Mouse (Mus musculus) retina, embryonic 14.5 days (tissue): ENCODE results near the gene Skint1.
"Not testable (repeated sequence)": the region's sequence is repeated elsewhere in the genome, so short reads cannot be mapped to it uniquely, and the experiment has no call there.

Experiments
- DNase-seq: peaks from one replicate; pipeline ENCODE4 v3.0.0-alpha.2; 2015; ENCODE audit warnings: low spot score

Skint1 gene

GRCm38 (mm10) chr4:112005969-112006368 is at the start of gene Skint1:
Skint1 (plus strand) TSS chr4:112006269.
- no peak for DNase-seq

- DNase-seq = peak; percentile 56
Observed at GRCm38 (mm10) chr4:111961309-111961708, 44.8 kb upstream of the Skint1 start.

DNA sequence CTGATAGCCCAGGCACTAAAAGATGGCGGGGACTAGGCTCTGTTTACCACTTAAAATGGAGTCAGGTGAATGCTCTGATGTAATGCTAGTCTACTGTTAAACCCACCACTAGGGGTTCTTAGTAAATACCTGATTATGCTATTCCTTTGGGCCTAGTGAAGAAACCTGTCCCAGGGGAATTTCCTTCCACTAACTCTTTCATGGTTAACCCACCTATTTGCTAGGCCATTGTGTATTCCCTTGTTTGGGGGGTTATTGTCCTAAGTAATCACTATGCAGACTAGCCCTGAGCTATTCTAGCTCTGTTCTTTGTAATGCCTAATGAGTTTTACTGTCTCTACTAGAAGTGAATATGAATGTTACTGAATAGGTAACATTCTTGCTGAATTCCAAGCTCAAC is 42.8 kb upstream of the Skint1 start:
- DNase-seq = not testable (repeated sequence)

GRCm38 (mm10) chr4:111963669-111964068 is 42.4 kb upstream of the Skint1 start:
- no peak for DNase-seq

- DNase-seq = no peak
Observed at GRCm38 (mm10) chr4:111972623-111973022, 33.4 kb upstream of the Skint1 start, which contains the start of gene Skint7. Skint7 (plus strand) TSS chr4:111972923.

DNA sequence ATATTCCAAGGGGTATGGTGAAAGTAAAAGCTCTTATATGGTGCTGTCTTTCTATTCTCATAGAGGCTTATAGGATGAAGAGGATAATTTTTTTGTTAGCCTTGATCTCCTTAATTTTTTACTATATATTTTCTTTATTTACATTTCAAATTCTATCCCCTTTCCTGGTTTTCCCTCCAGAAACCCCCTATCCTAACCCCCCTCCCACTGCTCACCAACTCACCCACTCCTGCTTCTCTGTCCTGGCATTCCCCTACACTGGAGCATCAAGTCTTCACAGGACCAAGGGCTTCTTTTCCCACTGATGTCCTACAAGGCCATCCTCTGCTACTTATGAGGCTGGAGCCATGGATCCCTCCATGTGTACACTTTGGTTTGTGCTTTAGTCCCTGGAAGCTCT is 65.6 kb downstream of the Skint1 start, which contains the start of gene Skint4:
Gene Skint4, plus strand, starts transcription at position 301 of the 400 bp plus-strand sequence.
- DNase-seq = no peak
